Mouse (Mus musculus): ENCODE results near the gene Tmem266.
A peak's percentile ranks its signal among the peaks of the same experiment; 100 is the strongest.

Gene Tmem266

GRCm38 (mm10) chr9:55398985-55399554 lies 72.4 kb downstream of the Tmem266 start:
- no peak for DNase-seq (ENCODE audit: low spot score)

- DNase-seq (ENCODE audit: low spot score) = no peak
Observed at GRCm38 (mm10) chr9:55402276-55402675, 75.6 kb downstream of the Tmem266 start.

- DNase-seq (ENCODE audit: low spot score) = no peak
Observed at GRCm38 (mm10) chr9:55404256-55404655, 77.5 kb downstream of the Tmem266 start.

GRCm38 (mm10) chr9:55404976-55405702 lies 78.4 kb downstream of the Tmem266 start:
- no peak for DNase-seq (ENCODE audit: low spot score)

- no peak for DNase-seq (ENCODE audit: low spot score)
Observed at GRCm38 (mm10) chr9:55406773-55407172, 80.1 kb downstream of the Tmem266 start.

- no peak for DNase-seq (ENCODE audit: low spot score)
Observed at GRCm38 (mm10) chr9:55408851-55409250, 82.1 kb downstream of the Tmem266 start.

GRCm38 (mm10) chr9:55409833-55410232 lies 83.1 kb downstream of the Tmem266 start:
- DNase-seq (ENCODE audit: low spot score) = no peak

GRCm38 (mm10) chr9:55410430-55410829 lies 83.7 kb downstream of the Tmem266 start:
- no peak for DNase-seq (ENCODE audit: low spot score)

GRCm38 (mm10) chr9:55411154-55411553 lies 84.4 kb downstream of the Tmem266 start:
- DNase-seq (ENCODE audit: low spot score) = no peak

- DNase-seq (ENCODE audit: low spot score) = no peak
Observed at GRCm38 (mm10) chr9:55421786-55422185, 95.1 kb downstream of the Tmem266 start.

GRCm38 (mm10) chr9:55423451-55424424 lies 97.0 kb downstream of the Tmem266 start:
- DNase-seq (ENCODE audit: low spot score) = no peak

- DNase-seq (ENCODE audit: low spot score) = no peak
Observed at GRCm38 (mm10) chr9:55425271-55425810, 98.6 kb downstream of the Tmem266 start.

GRCm38 (mm10) chr9:55429242-55429975 lies 102.7 kb downstream of the Tmem266 start:
- peak; percentile 57 for DNase-seq (ENCODE audit: low spot score)

- no peak for DNase-seq (ENCODE audit: low spot score)
Observed at GRCm38 (mm10) chr9:55430133-55430532, 103.4 kb downstream of the Tmem266 start.

GRCm38 (mm10) chr9:55432306-55433289 lies 105.9 kb downstream of the Tmem266 start:
- no peak for DNase-seq (ENCODE audit: low spot score)

GRCm38 (mm10) chr9:55433875-55434274 lies 107.2 kb downstream of the Tmem266 start:
- DNase-seq (ENCODE audit: low spot score) = no peak

GRCm38 (mm10) chr9:55438433-55438832 lies 111.7 kb downstream of the Tmem266 start:
- no peak for DNase-seq (ENCODE audit: low spot score)

GRCm38 (mm10) chr9:55439206-55439780 lies 112.6 kb downstream of the Tmem266 start:
- no peak for DNase-seq (ENCODE audit: low spot score)

- DNase-seq (ENCODE audit: low spot score) = no peak
Observed at GRCm38 (mm10) chr9:55447509-55447908, 120.8 kb downstream of the Tmem266 start.

GRCm38 (mm10) chr9:55449108-55449507 lies 122.4 kb downstream of the Tmem266 start:
- DNase-seq (ENCODE audit: low spot score) = no peak
